Mouse (Mus musculus) limb, embryonic 14.5 days (tissue): Measurements from ENCODE around the gene Gpr162. TPM values are rescaled to one million over a fixed set of nuclear protein-coding genes. Genes with fewer than 3 reads are reported as not detected.

ENCODE experiments used
- ATAC-seq: fragments of 200-750 bp; cut with Nextera tagmentation; 2 replicates; pipeline ENCODE4 v1.8.0; 2017; ENCODE audit warnings: low read depth, moderate number of reproducible peaks, moderate TSS enrichment; ENCODE audit not compliant: low FRiP score
- DNase-seq: peaks from one replicate; pipeline ENCODE4 v3.0.0-alpha.2; 2015; ENCODE audit warnings: low spot score
- H3K27ac ChIP-seq: fragments of 300-500 bp; sonication (generic); replicated peaks from 2 replicates; pipeline ENCODE4 v1.5.1; 2014; ENCODE audit warnings: low read depth, mild to moderate bottlenecking, low read length, moderate library complexity, mixed read lengths
- H3K27me3 ChIP-seq: fragments of 300-500 bp; sonication (generic); 2 replicates; pipeline ENCODE4 v1.6.1; 2014; ENCODE audit warnings: low read length, mixed read lengths; ENCODE audit not compliant: control insufficient read depth, insufficient read depth
- H3K36me3 ChIP-seq: fragments of 300-500 bp; sonication (generic); 2 replicates; pipeline ENCODE4 v1.6.1; 2014; ENCODE audit warnings: mild to moderate bottlenecking, low read length, moderate library complexity, mixed read lengths; ENCODE audit not compliant: control insufficient read depth, insufficient read depth
- H3K4me1 ChIP-seq: fragments of 300-500 bp; sonication (generic); 2 replicates; pipeline ENCODE4 v1.6.1; 2014; ENCODE audit warnings: antibody characterized with exemption, low read length, mixed read lengths; ENCODE audit not compliant: control insufficient read depth, insufficient read depth
- H3K4me2 ChIP-seq: fragments of 300-500 bp; sonication (generic); replicated peaks from 2 replicates; pipeline ENCODE4 v1.6.1; 2014; ENCODE audit warnings: low read depth, mild to moderate bottlenecking, low read length, moderate library complexity; ENCODE audit not compliant: severe bottlenecking
- H3K4me3 ChIP-seq: fragments of 300-500 bp; sonication (generic); replicated peaks from 2 replicates; pipeline ENCODE4 v1.5.1; 2014; ENCODE audit warnings: low read length
- H3K9ac ChIP-seq: fragments of 300-500 bp; sonication (generic); 2 replicates; pipeline ENCODE4 v1.6.1; 2014; ENCODE audit warnings: mild to moderate bottlenecking, low read depth, low read length, moderate library complexity; ENCODE audit not compliant: severe bottlenecking
- H3K9me3 ChIP-seq: fragments of 300-500 bp; sonication (generic); 2 replicates; pipeline ENCODE4 v1.6.1; 2016; ENCODE audit warnings: low read length; ENCODE audit not compliant: control insufficient read depth
- POLR2A ChIP-seq: fragments of 200-500 bp; IDR thresholded peaks from 2 replicates; pipeline ENCODE4 v1.8.0; 2012; ENCODE audit warnings: inconsistent platforms, mild to moderate bottlenecking, moderate library complexity, borderline replicate concordance; ENCODE audit not compliant: insufficient read depth, insufficient read length; ENCODE audit errors: extremely low read depth
- WGBS: fragments of 180-500 bp; shearing (Covaris S2); extraction: QIAGEN DNeasy Blood & Tissue Kit; methylation state at CpG from one replicate; pipeline ENCODE4 v1.1.7; 2014; 5-methylcytosine and 5-hydroxymethylcytosine counted together
- polyA plus RNA-seq, 2 experiments: library from polyadenylated mRNA; depleted of rRNA in 1 of 2; stranded (reverse) in 1 of 2; unstranded in 1 of 2; fragments of >200 nt; fragmentation: Nextera tagmentation in 1 of 2; extraction: Ambion mirVana in 1 of 2; gene quantifications; 2 replicates each; pipeline versions ENCODE4 v1.2.1 to v1.2.3; 2012 to 2014

The Gpr162 gene
- polyA plus RNA-seq, 2 experiments: 2.1 to 7.5 TPM

- H3K9ac ChIP-seq: no peak overlapping the region
- DNase-seq (no peak), ATAC-seq (no peak)
- H3K4me2 ChIP-seq: no peak overlapping the region
- TF ChIP-seq POLR2A: no peak
- no peaks in the 10 kb centered on the region for H3K27me3 ChIP-seq
- H3K27ac ChIP-seq: no peak overlapping the region
- H3K4me3 ChIP-seq: no peak overlapping the region
- H3K4me1 ChIP-seq: peaks cover 10% of the 10 kb centered on the region
- H3K36me3 ChIP-seq: peaks cover 77% of the 10 kb centered on the region
- H3K9me3 ChIP-seq: no peaks in the 10 kb centered on the region
- WGBS: 89% methylated on average over 8 of the region's 8 CpGs
Observed at GRCm38 (mm10) chr6:124817971-124818370, 45.8 kb downstream of the Gpr162 start.

GRCm38 (mm10) chr6:124817563-124817962 lies 46.2 kb downstream of the Gpr162 start:
- DNase-seq (no peak), ATAC-seq (no peak)
- Histone ChIP-seq H3K9ac (no peak overlapping the region), H3K4me3 (no peak overlapping the region), H3K36me3 (peaks cover 77% of the 10 kb centered on the region), H3K27ac (no peak overlapping the region), H3K4me1 (peaks cover 13% of the 10 kb centered on the region), H3K27me3 (no peaks in the 10 kb centered on the region), H3K4me2 (no peak overlapping the region), H3K9me3 (no peaks in the 10 kb centered on the region)
- no peak for TF ChIP-seq POLR2A
- 96% methylated on average over 8 of the region's 8 CpGs for WGBS

GRCm38 (mm10) chr6:124817125-124817524 lies 46.7 kb downstream of the Gpr162 start:
- H3K4me1 ChIP-seq: peaks cover 17% of the 10 kb centered on the region
- H3K27me3 ChIP-seq: no peaks in the 10 kb centered on the region
- H3K4me3 ChIP-seq: no peak overlapping the region
- WGBS: 95% methylated on average over 11 of the region's 11 CpGs
- DNase-seq (no peak), ATAC-seq (no peak)
- H3K9ac ChIP-seq: no peak overlapping the region
- H3K27ac ChIP-seq: no peak overlapping the region
- TF ChIP-seq POLR2A: no peak
- no peaks in the 10 kb centered on the region for H3K9me3 ChIP-seq
- no peak overlapping the region for H3K4me2 ChIP-seq
- peaks cover 77% of the 10 kb centered on the region for H3K36me3 ChIP-seq

- H3K27me3 ChIP-seq: no peaks in the 10 kb centered on the region
- no peak for DNase-seq
- H3K4me2 ChIP-seq: no peak overlapping the region
- H3K9ac ChIP-seq: no peak overlapping the region
- no peak overlapping the region for H3K4me3 ChIP-seq
- no peaks in the 10 kb centered on the region for H3K9me3 ChIP-seq
- no peak for ATAC-seq
- H3K4me1 ChIP-seq: peaks cover 21% of the 10 kb centered on the region
- H3K27ac ChIP-seq: no peak overlapping the region
- H3K36me3 ChIP-seq: peaks cover 77% of the 10 kb centered on the region
- TF ChIP-seq POLR2A: no peak
- WGBS: 84% methylated on average over 4 of the region's 4 CpGs
Observed at GRCm38 (mm10) chr6:124816611-124817010, 47.2 kb downstream of the Gpr162 start.

GRCm38 (mm10) chr6:124814858-124815774 lies 48.7 kb downstream of the Gpr162 start:
- peak overlapping the region; percentile 72; the same call in 1 of the 2 replicates for H3K4me2 ChIP-seq
- peaks cover 76% of the 10 kb centered on the region for H3K36me3 ChIP-seq
- no peaks in the 10 kb centered on the region for H3K27me3 ChIP-seq
- ATAC-seq: no peak
- no peak overlapping the region for H3K27ac ChIP-seq
- no peak for DNase-seq
- peaks cover 23% of the 10 kb centered on the region for H3K4me1 ChIP-seq
- H3K9me3 ChIP-seq: no peaks in the 10 kb centered on the region
- H3K4me3 ChIP-seq: no peak overlapping the region
- no peak for TF ChIP-seq POLR2A
- H3K9ac ChIP-seq: no peak overlapping the region
- 55% methylated on average over 9 of the region's 9 CpGs for WGBS
